Mouse (Mus musculus): ENCODE results near the gene Fopnl. TPM values are rescaled to one million over a fixed set of nuclear protein-coding genes. Genes with fewer than 3 reads are reported as not detected.

Gene Fopnl
- polyA plus RNA-seq, 1 experiment from 2014 or later = 147 TPM

DNA sequence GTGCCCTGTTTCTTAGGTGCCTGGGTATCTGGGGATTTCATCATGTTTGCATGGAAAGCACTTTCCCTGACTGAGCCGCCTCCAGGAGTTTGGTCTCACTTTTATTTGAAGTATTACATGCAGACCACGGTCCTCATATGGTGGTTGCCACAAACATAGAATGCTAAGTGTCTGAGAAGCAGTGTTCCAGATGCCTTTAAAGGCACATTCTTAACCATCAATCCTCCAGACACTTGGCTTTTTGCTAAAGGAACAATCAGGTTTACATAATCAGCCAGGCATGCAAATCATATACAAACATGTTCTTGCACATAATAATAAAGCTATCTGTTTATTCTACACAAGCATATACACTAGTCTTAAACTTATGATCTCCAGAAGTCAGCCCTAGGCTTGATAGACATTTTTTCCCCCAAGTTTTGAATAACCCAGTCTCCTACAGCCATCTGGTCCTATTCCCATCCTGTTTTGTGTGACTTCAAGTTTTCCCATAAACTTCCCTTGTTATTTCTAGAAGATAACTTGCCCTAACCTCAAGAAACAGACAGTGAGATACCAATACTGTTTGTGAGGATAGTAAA is 20.6 kb downstream of the Fopnl start:
- Histone ChIP-seq H3K27ac (ENCODE audit: low read length) (no peak overlapping the region), H3K9ac (replicated peaks; ENCODE audit: low read length) (no peak overlapping the region), H3K36me3 (ENCODE audit: insufficient read depth, low read length) (peaks cover 18% of the 10 kb centered on the region), H3K9me3 (ENCODE audit: low read length) (no peaks in the 10 kb centered on the region), H3K4me2 (replicated peaks; ENCODE audit: low read depth, low read length) (no peak overlapping the region), H3K27me3 (ENCODE audit: insufficient read depth, low read length) (0 out of 2 replicates have a peak, but pooled peaks cover 3% of the 10 kb centered on the region), H3K4me1 (ENCODE audit: insufficient read depth, low read length) (peaks cover 11% of the 10 kb centered on the region; the same call in 1 of the 2 replicates), H3K4me3 (ENCODE audit: low read length) (no peak overlapping the region)
- no peak for ATAC-seq (ENCODE audit: low FRiP score, low TSS enrichment)
- WGBS = 84% methylated on average over 2 of the region's 2 CpGs

DNA sequence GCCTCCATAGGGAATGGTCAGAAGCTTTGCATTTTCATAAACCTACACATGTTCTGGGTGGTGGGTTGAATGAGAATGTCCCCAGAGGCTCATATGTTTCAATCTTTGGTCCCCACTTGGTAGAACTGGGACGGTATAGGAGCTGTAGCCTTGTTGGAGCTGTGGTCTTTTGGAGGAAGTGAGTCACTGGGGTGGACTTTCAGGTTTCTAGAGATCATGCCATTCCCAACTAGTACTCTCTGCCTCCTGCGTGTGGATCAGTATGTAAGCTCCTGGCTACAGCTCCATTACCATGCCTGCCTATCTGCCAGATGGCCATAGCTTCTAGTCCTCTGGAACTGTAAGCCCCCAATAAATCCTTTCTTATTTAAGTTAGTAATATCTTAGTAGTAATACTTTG is 21.9 kb downstream of the Fopnl start:
- Histone ChIP-seq H3K4me3 (ENCODE audit: low read length) (no peak overlapping the region), H3K27ac (ENCODE audit: low read length) (no peak overlapping the region)
- ATAC-seq (ENCODE audit: low FRiP score, low TSS enrichment) = no peak

DNA sequence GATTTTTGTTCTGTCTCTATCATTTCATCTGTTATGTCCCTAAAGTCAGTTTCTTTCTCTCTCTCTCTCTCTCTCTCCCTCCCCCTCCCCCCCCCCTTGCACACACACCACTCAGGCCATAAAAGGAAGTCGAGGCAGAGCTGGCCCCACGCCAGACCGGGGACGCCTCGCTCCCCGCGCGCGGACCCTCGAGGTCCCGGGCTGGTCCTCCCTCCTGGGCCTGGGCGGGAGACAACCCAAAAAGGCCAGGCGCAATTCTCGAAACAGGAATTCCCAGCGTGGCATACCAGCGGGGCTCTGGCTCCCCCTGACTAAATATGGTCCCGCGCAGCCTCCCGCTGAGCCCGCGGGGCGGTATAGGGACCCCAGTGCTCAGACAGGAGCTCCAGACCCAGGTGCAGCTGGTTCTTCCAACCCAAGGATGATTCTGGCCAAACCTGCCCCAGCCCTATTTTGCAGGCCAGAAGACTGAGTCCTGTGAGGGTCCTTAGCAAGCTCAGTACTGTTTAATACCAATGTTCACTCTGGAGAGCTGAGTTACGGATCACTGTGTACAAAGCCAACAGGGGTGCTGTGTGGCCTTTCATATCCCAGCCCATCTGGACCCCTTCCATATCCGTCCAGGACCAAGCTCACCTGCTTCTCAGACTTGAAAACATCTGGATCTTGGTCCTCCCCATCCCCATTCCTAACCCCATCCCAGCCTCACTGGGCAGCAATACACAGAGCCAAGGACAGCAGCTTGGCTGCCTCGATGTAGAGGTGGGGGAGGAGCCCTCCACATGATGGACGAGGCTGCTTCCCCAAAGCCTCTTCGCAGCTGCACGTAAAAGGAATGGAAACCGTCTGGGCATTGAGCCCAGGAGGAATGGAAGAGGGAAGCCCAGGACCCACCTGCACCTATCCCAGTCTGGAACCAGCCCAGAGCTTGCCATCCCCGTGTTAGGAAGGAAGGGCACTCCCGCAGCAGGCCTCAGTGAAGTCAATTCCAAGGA is 24.7 kb downstream of the Fopnl start:
- H3K4me3 ChIP-seq (ENCODE audit: low read length) = peak overlapping the region; percentile 34
- no peaks in the 10 kb centered on the region for H3K9me3 ChIP-seq (ENCODE audit: low read length)
- 0 out of 2 replicates have a peak, but pooled peaks cover 3% of the 10 kb centered on the region for H3K27me3 ChIP-seq (ENCODE audit: insufficient read depth, low read length)
- 9% methylated on average over 31 of the region's 31 CpGs for WGBS
- peak; percentile 32 for ATAC-seq (ENCODE audit: low FRiP score, low TSS enrichment)
- H3K27ac ChIP-seq (ENCODE audit: low read length) = 0 out of 2 replicates have a peak overlapping the region, but pooled peaks have one; percentile 13
- H3K9ac ChIP-seq (replicated peaks; ENCODE audit: low read length) = peak overlapping the region; percentile 12
- peaks cover 11% of the 10 kb centered on the region; the same call in 1 of the 2 replicates for H3K4me1 ChIP-seq (ENCODE audit: insufficient read depth, low read length)
- peaks cover 4% of the 10 kb centered on the region; the same call in 1 of the 2 replicates for H3K36me3 ChIP-seq (ENCODE audit: insufficient read depth, low read length)
- H3K4me2 ChIP-seq (replicated peaks; ENCODE audit: low read depth, low read length) = peak overlapping the region; percentile 62

More for the DNA sequence above, 21.9 kb downstream of the Fopnl start:
- H3K36me3 ChIP-seq (ENCODE audit: insufficient read depth, low read length) = peaks cover 16% of the 10 kb centered on the region
- H3K9ac ChIP-seq (replicated peaks; ENCODE audit: low read length) = no peak overlapping the region
- H3K4me1 ChIP-seq (ENCODE audit: insufficient read depth, low read length) = peaks cover 11% of the 10 kb centered on the region; the same call in 1 of the 2 replicates
- 0 out of 2 replicates have a peak, but pooled peaks cover 3% of the 10 kb centered on the region for H3K27me3 ChIP-seq (ENCODE audit: insufficient read depth, low read length)
- H3K4me2 ChIP-seq (replicated peaks; ENCODE audit: low read depth, low read length) = no peak overlapping the region
- no peaks in the 10 kb centered on the region for H3K9me3 ChIP-seq (ENCODE audit: low read length)
- WGBS = 80% methylated on average over 2 of the region's 2 CpGs

DNA sequence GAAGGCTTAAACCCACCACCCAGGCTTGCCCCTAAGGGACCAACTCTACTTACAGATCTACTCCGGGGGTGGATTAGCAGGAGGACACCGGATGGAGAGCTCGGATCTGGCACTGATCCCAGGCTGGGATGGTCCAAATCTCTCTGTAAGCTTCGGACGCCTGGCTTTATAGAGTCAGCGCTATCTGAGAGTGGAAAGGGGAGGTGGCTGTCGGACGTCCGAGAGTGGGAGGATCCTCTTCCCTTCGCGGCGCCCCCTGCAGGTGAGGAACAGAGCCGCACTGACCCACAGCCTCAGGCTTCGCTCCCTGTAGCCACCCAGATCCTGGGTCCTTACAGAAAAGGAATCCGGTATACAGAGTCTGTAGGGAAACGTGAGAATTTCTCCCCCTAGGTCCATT is 26.0 kb downstream of the Fopnl start, which contains the start of gene Myh11:
TSS of gene Myh11 (minus strand) at position 150 of the 400 bp plus-strand sequence.
- Histone ChIP-seq H3K36me3 (ENCODE audit: insufficient read depth, low read length) (no peaks in the 10 kb centered on the region), H3K27me3 (ENCODE audit: insufficient read depth, low read length) (0 out of 2 replicates have a peak, but pooled peaks cover 3% of the 10 kb centered on the region), H3K9ac (replicated peaks; ENCODE audit: low read length) (peak within 1 kb of the TSS; percentile 12), H3K4me1 (ENCODE audit: insufficient read depth, low read length) (peaks cover 11% of the 10 kb centered on the region; the same call in 1 of the 2 replicates), H3K9me3 (ENCODE audit: low read length) (no peaks in the 10 kb centered on the region), H3K4me2 (replicated peaks; ENCODE audit: low read depth, low read length) (peak within 1 kb of the TSS; percentile 62), H3K4me3 (ENCODE audit: low read length) (peak within 1 kb of the TSS; percentile 34), H3K27ac (ENCODE audit: low read length) (no peak within 1 kb of the TSS)
- peak; percentile 81 for ATAC-seq (ENCODE audit: low FRiP score, low TSS enrichment)
- 3% methylated on average over 16 of the region's 16 CpGs for WGBS

DNA sequence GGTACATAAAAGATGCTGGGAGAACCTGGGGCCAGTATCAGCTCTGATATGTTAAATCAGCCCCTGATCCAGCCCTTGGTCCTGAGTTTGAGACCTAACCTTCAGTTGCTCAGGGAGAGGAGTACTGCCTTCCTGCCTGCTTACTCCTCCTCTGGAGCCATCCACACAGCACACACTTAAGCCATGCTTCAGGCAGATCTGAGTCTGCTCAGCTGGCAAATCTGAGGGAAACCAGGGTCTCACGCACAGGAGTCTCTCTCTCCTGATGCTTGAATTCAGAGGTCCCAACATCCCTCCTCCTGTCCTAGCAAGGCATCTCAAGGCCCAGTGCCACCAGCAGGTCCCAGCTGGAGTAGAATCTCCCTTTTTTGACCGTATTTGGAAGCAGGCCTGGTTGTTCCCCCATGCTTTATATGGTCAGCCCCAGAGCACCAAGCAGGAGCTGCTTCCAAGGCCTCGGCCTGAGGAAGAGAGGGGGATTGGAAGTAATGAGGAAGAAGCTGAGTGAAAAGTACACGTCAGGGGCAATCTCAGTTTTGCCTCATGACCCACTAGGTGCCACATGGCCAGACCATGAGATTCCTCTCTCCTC is 44.7 kb downstream of the Fopnl start:
- Histone ChIP-seq H3K9ac (replicated peaks; ENCODE audit: low read length) (no peak overlapping the region), H3K4me2 (replicated peaks; ENCODE audit: low read depth, low read length) (no peak overlapping the region), H3K27me3 (ENCODE audit: insufficient read depth, low read length) (no peaks in the 10 kb centered on the region), H3K27ac (ENCODE audit: low read length) (no peak overlapping the region), H3K4me3 (ENCODE audit: low read length) (no peak overlapping the region), H3K4me1 (ENCODE audit: insufficient read depth, low read length) (no peaks in the 10 kb centered on the region), H3K9me3 (ENCODE audit: low read length) (no peaks in the 10 kb centered on the region), H3K36me3 (ENCODE audit: insufficient read depth, low read length) (no peaks in the 10 kb centered on the region)
- 66% methylated on average over 4 of the region's 4 CpGs for WGBS
- 0 out of 2 replicates have a peak, but pooled peaks have one; percentile 27 for ATAC-seq (ENCODE audit: low FRiP score, low TSS enrichment)

DNA sequence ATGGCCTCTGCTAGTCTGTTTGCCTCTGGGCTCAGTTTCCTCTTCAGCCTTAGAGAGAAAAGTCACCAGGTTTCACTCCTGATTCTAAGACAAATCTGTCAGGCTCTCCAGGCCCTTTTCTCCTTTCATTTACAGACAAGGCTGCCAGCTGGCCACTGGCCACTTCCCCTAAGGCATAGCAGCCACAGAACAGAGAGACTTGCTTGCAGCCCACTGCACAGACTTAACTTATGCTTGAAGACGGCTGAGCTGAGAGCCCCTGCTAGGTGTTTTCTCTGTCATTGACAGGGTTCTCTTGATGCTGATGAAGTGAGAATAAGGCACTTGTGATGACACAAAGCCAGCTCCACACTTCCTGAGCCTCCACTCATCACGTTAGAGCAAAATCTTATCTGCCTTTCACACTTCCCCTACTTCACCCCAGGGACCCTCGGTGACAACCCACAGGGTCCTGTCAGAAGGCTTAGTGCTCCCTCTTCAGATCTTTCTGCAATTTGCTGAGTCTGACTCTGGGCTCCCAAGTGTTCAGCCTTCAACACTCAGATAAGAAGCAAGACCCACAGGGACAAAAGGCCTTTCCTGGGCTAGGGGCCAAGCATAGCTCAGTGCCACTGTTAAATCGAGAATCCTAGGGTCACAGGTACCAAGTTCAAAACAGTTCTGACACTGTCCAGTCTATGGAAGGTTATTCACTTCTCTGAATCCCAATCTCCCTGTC is 51.8 kb downstream of the Fopnl start:
- WGBS = 39% methylated on average over 4 of the region's 4 CpGs

DNA sequence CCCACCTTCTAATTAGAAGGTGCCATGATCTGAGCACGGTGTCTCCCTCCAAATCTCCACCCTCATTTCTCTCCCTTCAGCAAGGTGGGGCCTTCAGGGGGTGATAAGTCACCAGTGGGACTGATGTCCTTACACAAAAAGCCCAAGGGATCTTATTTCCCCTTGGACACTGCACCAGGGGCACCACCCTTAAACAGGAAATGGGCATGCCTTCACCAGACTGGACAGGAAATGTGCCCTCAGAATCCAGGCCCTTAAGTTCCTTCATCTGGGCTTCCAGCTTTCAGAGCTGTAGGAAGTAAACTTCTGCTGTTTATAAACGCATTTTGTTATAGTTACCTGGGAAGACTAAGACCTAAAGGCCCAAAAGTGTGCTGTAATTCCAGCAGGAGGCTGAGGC is 52.7 kb downstream of the Fopnl start:
- Histone ChIP-seq H3K36me3 (ENCODE audit: insufficient read depth, low read length) (no peaks in the 10 kb centered on the region), H3K9ac (replicated peaks; ENCODE audit: low read length) (no peak overlapping the region), H3K27me3 (ENCODE audit: insufficient read depth, low read length) (no peaks in the 10 kb centered on the region), H3K27ac (ENCODE audit: low read length) (no peak overlapping the region), H3K4me2 (replicated peaks; ENCODE audit: low read depth, low read length) (no peak overlapping the region), H3K4me1 (ENCODE audit: insufficient read depth, low read length) (no peaks in the 10 kb centered on the region), H3K4me3 (ENCODE audit: low read length) (no peak overlapping the region), H3K9me3 (ENCODE audit: low read length) (no peaks in the 10 kb centered on the region)
- 67% methylated on average over 2 of the region's 2 CpGs for WGBS
- no peak for ATAC-seq (ENCODE audit: low FRiP score, low TSS enrichment)

More for the DNA sequence above, 51.8 kb downstream of the Fopnl start:
- Histone ChIP-seq H3K4me3 (ENCODE audit: low read length) (no peak overlapping the region), H3K27me3 (ENCODE audit: insufficient read depth, low read length) (no peaks in the 10 kb centered on the region), H3K4me1 (ENCODE audit: insufficient read depth, low read length) (no peaks in the 10 kb centered on the region), H3K9me3 (ENCODE audit: low read length) (no peaks in the 10 kb centered on the region), H3K9ac (replicated peaks; ENCODE audit: low read length) (no peak overlapping the region), H3K4me2 (replicated peaks; ENCODE audit: low read depth, low read length) (no peak overlapping the region), H3K27ac (ENCODE audit: low read length) (no peak overlapping the region), H3K36me3 (ENCODE audit: insufficient read depth, low read length) (no peaks in the 10 kb centered on the region)
- ATAC-seq (ENCODE audit: low FRiP score, low TSS enrichment) = no peak

DNA sequence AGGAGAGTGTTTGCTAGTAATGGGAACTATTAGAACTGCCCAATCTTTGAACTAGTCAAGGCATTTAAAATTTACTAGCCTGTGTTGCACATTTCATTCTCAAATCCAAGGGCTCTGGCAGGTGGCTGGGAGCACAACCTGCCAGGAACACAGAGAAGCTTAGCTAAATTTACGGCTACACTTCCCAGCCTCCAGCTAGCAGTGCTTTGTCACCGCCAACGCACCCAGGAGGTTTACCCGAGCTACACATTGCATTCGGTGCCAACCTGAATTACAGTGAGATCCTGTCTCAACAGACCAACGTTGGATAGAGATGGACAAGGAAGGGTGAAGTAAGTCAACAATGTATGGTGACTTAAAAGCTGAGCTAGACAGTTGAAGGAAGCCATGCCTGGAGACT is 54.0 kb downstream of the Fopnl start:
- WGBS = 66% methylated on average over 6 of the region's 6 CpGs
- ATAC-seq (ENCODE audit: low FRiP score, low TSS enrichment) = no peak

DNA sequence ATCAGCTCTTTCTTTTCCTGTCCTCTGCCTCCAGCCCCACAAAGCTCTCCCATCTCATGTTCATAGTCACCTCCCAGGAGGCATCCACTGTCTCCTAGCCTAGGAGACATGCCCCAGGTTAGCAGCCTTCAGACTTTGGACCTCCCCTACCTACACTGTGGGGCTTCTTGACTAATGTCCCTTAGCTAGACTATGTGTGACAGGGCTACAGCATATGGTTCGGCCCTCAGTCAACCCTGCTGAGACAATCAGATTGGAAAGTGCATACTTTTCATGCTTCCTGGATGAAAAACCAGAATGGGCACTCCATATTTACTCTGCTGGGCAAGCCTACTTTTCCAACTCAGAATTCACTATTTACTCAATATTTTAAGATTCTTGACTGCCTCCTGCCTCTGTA is 54.8 kb downstream of the Fopnl start:
- no peak overlapping the region for H3K27ac ChIP-seq (ENCODE audit: low read length)
- ATAC-seq (ENCODE audit: low FRiP score, low TSS enrichment) = no peak

More for the DNA sequence above, 54.0 kb downstream of the Fopnl start:
- H3K27me3 ChIP-seq (ENCODE audit: insufficient read depth, low read length) = no peaks in the 10 kb centered on the region
- no peak overlapping the region for H3K4me2 ChIP-seq (replicated peaks; ENCODE audit: low read depth, low read length)
- no peak overlapping the region for H3K27ac ChIP-seq (ENCODE audit: low read length)
- no peaks in the 10 kb centered on the region for H3K36me3 ChIP-seq (ENCODE audit: insufficient read depth, low read length)
- H3K9me3 ChIP-seq (ENCODE audit: low read length) = no peaks in the 10 kb centered on the region
- no peak overlapping the region for H3K4me3 ChIP-seq (ENCODE audit: low read length)
- H3K4me1 ChIP-seq (ENCODE audit: insufficient read depth, low read length) = no peaks in the 10 kb centered on the region
- no peak overlapping the region for H3K9ac ChIP-seq (replicated peaks; ENCODE audit: low read length)

More for the DNA sequence above, 54.8 kb downstream of the Fopnl start:
- H3K27me3 ChIP-seq (ENCODE audit: insufficient read depth, low read length) = no peaks in the 10 kb centered on the region
- 84% methylated on average over 1 of the region's 1 CpGs for whole genome bisulfite sequencing
- no peaks in the 10 kb centered on the region for H3K36me3 ChIP-seq (ENCODE audit: insufficient read depth, low read length)
- no peak overlapping the region for H3K4me2 ChIP-seq (replicated peaks; ENCODE audit: low read depth, low read length)
- no peak overlapping the region for H3K4me3 ChIP-seq (ENCODE audit: low read length)
- H3K9ac ChIP-seq (replicated peaks; ENCODE audit: low read length) = no peak overlapping the region
- H3K4me1 ChIP-seq (ENCODE audit: insufficient read depth, low read length) = no peaks in the 10 kb centered on the region
- no peaks in the 10 kb centered on the region for H3K9me3 ChIP-seq (ENCODE audit: low read length)

All from kidney, embryonic 16.5 days (tissue).